Mouse (Mus musculus) liver, embryonic 13.5 days (tissue): ENCODE results near the gene Zfp26. TPM values are rescaled to one million over a fixed set of nuclear protein-coding genes. Genes with fewer than 3 reads are reported as not detected.

ENCODE experiments used
- ATAC-seq: fragments of 200-750 bp; cut with Nextera tagmentation; 2 replicates; pipeline ENCODE4 v1.8.0; 2017; ENCODE audit warnings: low read depth, mild to moderate bottlenecking, moderate number of reproducible peaks, moderate library complexity
- DNase-seq: peaks from one replicate; pipeline ENCODE4 v3.0.0; 2022
- H3K27ac ChIP-seq: fragments of 300-500 bp; sonication (generic); 2 replicates; pipeline ENCODE4 v1.5.1; 2015; ENCODE audit warnings: moderate library complexity, mild to moderate bottlenecking, inconsistent platforms
- H3K27me3 ChIP-seq: fragments of 300-500 bp; sonication (generic); 2 replicates; pipeline ENCODE4 v1.6.1; 2015; ENCODE audit warnings: mild to moderate bottlenecking, inconsistent platforms
- H3K36me3 ChIP-seq: fragments of 300-500 bp; sonication (generic); 2 replicates; pipeline ENCODE4 v1.6.1; 2015; ENCODE audit warnings: mild to moderate bottlenecking, inconsistent platforms
- H3K4me1 ChIP-seq: fragments of 300-500 bp; sonication (generic); replicated peaks from 2 replicates; pipeline ENCODE4 v1.6.1; 2015; ENCODE audit warnings: inconsistent platforms
- H3K4me2 ChIP-seq: fragments of 300-500 bp; sonication (generic); 2 replicates; pipeline ENCODE4 v1.6.1; 2015; ENCODE audit warnings: inconsistent platforms, mild to moderate bottlenecking, moderate library complexity
- H3K4me3 ChIP-seq: fragments of 300-500 bp; sonication (generic); replicated peaks from 2 replicates; pipeline ENCODE4 v1.5.1; 2015; ENCODE audit warnings: mild to moderate bottlenecking, inconsistent platforms
- H3K9ac ChIP-seq: fragments of 300-500 bp; sonication (generic); 2 replicates; pipeline ENCODE4 v1.6.1; 2015; ENCODE audit warnings: mild to moderate bottlenecking, inconsistent platforms
- H3K9me3 ChIP-seq: fragments of 300-500 bp; sonication (generic); replicated peaks from 2 replicates; pipeline ENCODE4 v1.6.1; 2016; ENCODE audit warnings: inconsistent platforms
- whole genome bisulfite sequencing: fragments of 180-500 bp; shearing (Covaris S2); methylation state at CpG from one replicate; pipeline ENCODE4 v1.1.7; 2015; ENCODE audit not compliant: insufficient replicate concordance; 5-methylcytosine and 5-hydroxymethylcytosine counted together
- polyA plus RNA-seq: library from polyadenylated mRNA; unstranded; fragments of >200 nt; fragmentation: Nextera tagmentation; extraction: Ambion mirVana; gene quantifications from 2 replicates; pipeline ENCODE4 v1.2.1, GENCODE M21; 2015

Gene Zfp26
- 4.4 and 5.4 TPM in 2 replicates for polyA plus RNA-seq

DNA sequence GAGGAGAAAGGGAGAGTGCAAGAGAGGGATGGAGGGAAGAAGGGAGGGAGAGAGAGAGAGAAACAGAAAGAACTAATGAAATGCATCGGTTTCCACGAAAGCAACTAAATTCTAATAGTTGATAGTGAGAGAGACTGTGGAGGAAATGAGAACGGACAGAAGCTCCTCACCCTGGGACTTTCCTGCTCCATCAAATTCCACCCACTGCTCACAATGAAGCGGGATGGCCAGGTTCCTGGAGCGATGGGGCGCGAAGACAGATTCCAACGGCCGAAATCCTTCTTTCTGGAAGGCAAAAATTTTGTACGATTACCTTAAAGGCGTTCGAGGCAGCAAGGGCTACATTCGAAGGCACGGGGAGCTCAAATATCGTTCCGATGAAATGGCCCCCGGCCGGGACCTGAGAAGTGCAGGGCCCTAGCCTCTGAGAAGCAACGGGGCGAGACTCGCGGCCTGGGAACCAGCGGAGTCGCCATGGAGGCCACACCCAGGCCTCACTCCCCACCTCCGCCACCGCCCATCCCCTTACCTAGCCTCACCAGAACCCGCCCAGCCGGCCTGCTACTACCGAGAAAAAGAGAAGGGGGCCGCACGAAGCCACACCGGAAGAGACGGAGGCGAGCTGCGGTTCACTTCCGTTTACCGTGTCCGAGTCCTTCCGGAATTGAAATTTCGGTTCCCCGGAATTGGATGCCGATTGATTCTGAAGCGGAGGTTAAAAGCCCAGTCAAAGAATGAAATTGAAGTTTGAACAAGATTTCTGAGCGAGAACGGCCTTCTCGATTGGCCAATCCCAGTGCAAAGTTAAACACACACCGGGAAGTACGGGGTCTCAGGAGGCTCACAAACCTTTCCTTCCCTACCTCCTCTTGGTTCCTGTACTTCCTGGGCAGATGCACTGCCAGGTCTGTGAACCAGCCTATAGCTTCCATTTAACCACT lies at the start of gene Zfp26:
Gene Zfp26 (minus strand): TSS at position 786 of the 941 bp plus-strand sequence.
- H3K4me3 ChIP-seq, result peak within 1 kb of the TSS; percentile 72
- peaks cover 18% of the 10 kb centered on the region for H3K4me1 ChIP-seq
- H3K27me3 ChIP-seq, result 0 out of 2 replicates have a peak, but pooled peaks cover 3% of the 10 kb centered on the region
- no peaks in the 10 kb centered on the region for H3K9me3 ChIP-seq
- H3K9ac ChIP-seq, result peak within 1 kb of the TSS; percentile 80
- peak within 1 kb of the TSS; percentile 71 for H3K27ac ChIP-seq
- peaks cover 12% of the 10 kb centered on the region for H3K36me3 ChIP-seq
- H3K4me2 ChIP-seq, result peak within 1 kb of the TSS; percentile 78
- WGBS, result under 1% methylated on average over 48 of the region's 48 CpGs
- DNase-seq (peak; percentile 73), ATAC-seq (peak; percentile 96)

DNA sequence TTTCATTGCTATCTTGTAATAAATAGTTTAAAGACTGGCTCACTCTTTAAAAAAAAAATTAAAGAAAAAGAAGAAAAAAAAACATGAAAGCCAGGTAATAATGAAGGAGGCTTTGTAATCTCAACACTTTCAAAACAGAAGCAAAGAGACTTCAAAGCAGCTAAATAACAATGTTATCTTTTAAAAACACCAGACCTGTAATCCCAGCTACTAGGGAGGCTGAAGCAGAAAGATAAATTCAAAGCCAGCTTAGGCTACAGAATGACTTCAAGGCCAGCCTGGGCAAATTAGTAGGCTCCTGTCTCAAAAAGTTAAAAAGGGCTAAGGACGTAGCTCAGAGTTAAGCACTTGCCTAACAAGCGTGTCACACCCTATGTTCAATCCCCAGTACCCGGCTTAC lies 49.7 kb upstream of the Zfp26 start:
- H3K27ac ChIP-seq, result no peak overlapping the region
- H3K4me3 ChIP-seq, result no peak overlapping the region
- H3K9ac ChIP-seq, result no peak overlapping the region
- H3K4me2 ChIP-seq, result no peak overlapping the region
- H3K9me3 ChIP-seq, result no peaks in the 10 kb centered on the region
- H3K4me1 ChIP-seq, result peaks cover 51% of the 10 kb centered on the region
- H3K27me3 ChIP-seq, result no peaks in the 10 kb centered on the region
- DNase-seq (no peak), ATAC-seq (peak; percentile 30; the same call in 1 of the 2 replicates)
- peaks cover 59% of the 10 kb centered on the region for H3K36me3 ChIP-seq
- WGBS, result 46% methylated on average over 3 of the region's 3 CpGs

DNA sequence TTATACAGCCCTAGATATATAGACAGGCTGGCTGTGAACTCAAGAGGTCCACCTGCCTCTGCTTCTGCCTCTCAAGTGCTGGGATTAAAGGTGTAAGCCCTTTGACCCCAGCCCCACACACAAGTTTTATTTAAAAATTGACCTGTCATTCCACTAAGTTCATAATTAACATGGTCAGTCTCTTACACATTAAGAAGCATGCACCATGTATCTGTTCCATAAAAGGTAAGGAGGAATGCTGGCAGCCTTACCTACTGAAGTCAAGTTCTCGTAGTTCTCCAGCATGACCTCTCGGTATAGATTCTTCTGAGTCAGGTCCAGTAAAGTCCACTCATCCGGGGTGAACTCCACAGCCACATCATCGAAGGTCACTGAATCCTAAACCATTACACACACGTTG lies 44.8 kb upstream of the Zfp26 start:
- no peak for ATAC-seq
- no peaks in the 10 kb centered on the region for H3K9me3 ChIP-seq
- no peak for DNase-seq
- 88% methylated on average over 5 of the region's 5 CpGs for WGBS
- H3K27me3 ChIP-seq, result no peaks in the 10 kb centered on the region
- no peak overlapping the region for H3K27ac ChIP-seq
- no peak overlapping the region for H3K4me3 ChIP-seq
- H3K9ac ChIP-seq, result no peak overlapping the region
- peaks cover 76% of the 10 kb centered on the region for H3K36me3 ChIP-seq
- H3K4me1 ChIP-seq, result peaks cover 2% of the 10 kb centered on the region
- H3K4me2 ChIP-seq, result no peak overlapping the region

DNA sequence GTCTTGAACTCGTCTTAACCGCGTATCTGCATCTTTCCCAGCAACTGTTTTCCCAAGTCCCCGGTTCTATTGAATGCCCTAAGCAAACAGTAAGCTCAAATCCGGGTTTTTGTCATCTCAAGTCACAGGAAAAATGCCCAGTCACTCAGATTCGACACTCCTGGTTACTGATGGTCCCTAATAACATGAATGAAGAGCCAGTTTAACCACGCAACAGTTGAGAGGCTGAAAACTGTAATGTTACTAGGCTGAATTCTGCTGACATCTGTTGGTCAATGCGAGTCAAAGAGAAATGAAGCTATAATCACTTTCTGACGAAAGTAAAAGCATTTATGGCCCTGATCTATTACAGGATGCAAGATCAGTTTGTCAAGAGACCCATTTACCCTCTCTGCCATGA lies 33.3 kb upstream of the Zfp26 start:
- no peaks in the 10 kb centered on the region for H3K9me3 ChIP-seq
- WGBS, result 6% methylated on average over 9 of the region's 9 CpGs
- peaks cover 34% of the 10 kb centered on the region for H3K4me1 ChIP-seq
- H3K9ac ChIP-seq, result peak overlapping the region; percentile 81
- peak overlapping the region; percentile 82 for H3K4me2 ChIP-seq
- peaks cover 25% of the 10 kb centered on the region for H3K36me3 ChIP-seq
- ATAC-seq (no peak), DNase-seq (no peak)
- H3K4me3 ChIP-seq, result peak overlapping the region; percentile 75
- H3K27ac ChIP-seq, result peak overlapping the region; percentile 98
- H3K27me3 ChIP-seq, result no peaks in the 10 kb centered on the region

DNA sequence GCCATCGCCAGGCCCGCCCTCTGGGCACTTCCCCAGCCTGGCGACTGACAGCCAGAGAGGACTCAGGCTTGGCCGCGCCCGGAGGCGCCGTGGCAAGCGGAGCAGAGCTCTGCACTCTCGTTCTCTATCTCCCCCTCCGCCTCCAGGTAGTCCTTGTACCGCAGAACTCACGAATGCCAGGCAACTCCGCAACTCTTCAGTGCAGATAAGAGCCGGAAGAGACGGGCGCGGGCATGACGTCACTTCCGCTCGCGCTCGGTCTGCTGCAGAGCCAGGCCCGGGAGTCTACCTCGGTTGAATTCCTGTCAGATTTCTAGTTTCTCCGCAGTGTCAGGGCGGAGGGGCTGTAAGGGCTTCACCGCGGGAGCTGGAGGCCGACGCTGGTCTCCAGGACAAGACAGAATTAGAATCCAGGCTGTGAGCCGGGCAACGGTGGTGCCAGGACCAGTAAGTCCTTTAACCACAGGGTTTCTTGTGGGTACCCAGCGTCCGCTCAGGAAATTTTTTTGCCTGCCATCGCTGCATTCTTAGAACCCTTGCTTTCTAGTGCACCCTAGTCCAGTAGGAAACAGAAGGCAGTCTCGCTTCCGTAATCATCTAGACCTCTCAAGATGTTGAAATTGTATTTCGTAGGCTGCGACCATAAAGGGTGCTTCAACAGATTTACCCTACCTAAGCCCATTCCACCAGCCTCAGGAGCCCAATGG lies 32.7 kb upstream of the Zfp26 start, which contains the start of gene Zfp426:
Gene Zfp426 (minus strand): TSS at position 220 of the 707 bp plus-strand sequence.
- Histone ChIP-seq H3K9me3 (no peaks in the 10 kb centered on the region), H3K36me3 (peaks cover 19% of the 10 kb centered on the region), H3K4me2 (peak within 1 kb of the TSS; percentile 82), H3K9ac (peak within 1 kb of the TSS; percentile 81), H3K4me1 (peaks cover 34% of the 10 kb centered on the region), H3K27ac (peak within 1 kb of the TSS; percentile 98), H3K27me3 (no peaks in the 10 kb centered on the region), H3K4me3 (peak within 1 kb of the TSS; percentile 75)
- DNase-seq (peak; percentile 83), ATAC-seq (peak; percentile 95)
- WGBS, result under 1% methylated on average over 40 of the region's 40 CpGs

DNA sequence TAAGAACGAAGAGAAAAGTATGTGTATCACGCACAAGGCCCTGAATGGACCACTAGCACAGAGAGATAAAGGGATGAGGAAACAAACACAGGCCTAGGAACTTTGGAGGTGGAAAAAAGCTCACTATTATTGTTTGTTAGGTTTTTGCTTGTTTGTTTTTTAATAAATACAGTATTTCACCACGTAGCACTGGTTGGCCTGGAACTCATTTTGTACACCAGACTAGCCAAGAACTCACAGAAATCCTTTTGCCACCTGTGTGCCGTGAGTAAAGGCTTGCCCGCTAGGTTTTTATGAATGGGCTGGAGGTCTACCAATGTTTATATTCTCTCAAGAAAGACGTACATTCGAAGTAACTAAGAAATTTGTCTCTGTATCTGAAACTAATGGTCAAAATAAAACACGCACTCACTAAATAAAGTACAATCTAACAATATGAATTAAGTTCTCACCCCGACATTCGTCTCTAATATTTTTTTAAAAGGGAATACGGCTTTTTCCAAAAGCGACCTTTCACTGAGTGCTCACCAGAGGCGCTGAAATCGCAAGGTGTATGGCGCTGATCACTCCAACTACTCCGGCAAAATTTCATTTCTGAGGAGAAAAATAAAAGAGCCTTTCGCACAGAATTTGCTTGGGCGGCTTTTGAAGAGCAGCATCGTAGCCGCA lies 32.0 kb upstream of the Zfp26 start:
- WGBS, result 5% methylated on average over 20 of the region's 20 CpGs
- no peak for ATAC-seq

DNA sequence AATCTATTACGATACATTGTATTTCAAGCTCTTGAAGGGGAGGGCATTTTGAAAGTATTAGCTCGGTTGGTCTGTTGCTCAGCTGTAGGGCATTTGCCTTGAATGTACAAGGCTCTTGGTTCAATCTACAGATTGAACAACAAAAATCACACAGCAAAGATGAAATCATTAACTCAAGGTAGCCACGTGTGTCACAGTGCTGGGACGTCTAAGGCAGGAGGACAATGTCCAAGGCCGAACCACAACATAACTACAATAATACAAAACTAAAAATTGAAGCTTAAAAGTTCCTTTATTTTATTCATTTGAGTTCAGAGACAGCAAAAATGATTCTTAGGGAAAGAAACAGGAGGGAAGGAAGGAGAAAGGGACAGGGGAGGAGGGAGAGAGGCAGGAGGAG lies 29.6 kb upstream of the Zfp26 start:
- Histone ChIP-seq H3K27ac (no peak overlapping the region), H3K4me1 (peaks cover 34% of the 10 kb centered on the region), H3K9me3 (no peaks in the 10 kb centered on the region), H3K4me3 (no peak overlapping the region), H3K27me3 (no peaks in the 10 kb centered on the region), H3K9ac (no peak overlapping the region), H3K4me2 (no peak overlapping the region), H3K36me3 (peaks cover 25% of the 10 kb centered on the region)
- WGBS, result 78% methylated on average over 5 of the region's 5 CpGs
- no peak for ATAC-seq
- no peak for DNase-seq

More for the DNA sequence above, 32.0 kb upstream of the Zfp26 start:
- Histone ChIP-seq H3K36me3 (peaks cover 13% of the 10 kb centered on the region), H3K4me3 (peak overlapping the region; percentile 75), H3K9ac (peak overlapping the region; percentile 81), H3K4me1 (peaks cover 34% of the 10 kb centered on the region), H3K9me3 (no peaks in the 10 kb centered on the region), H3K4me2 (peak overlapping the region; percentile 82), H3K27ac (peak overlapping the region; percentile 98), H3K27me3 (no peaks in the 10 kb centered on the region)
- no peak for DNase-seq

DNA sequence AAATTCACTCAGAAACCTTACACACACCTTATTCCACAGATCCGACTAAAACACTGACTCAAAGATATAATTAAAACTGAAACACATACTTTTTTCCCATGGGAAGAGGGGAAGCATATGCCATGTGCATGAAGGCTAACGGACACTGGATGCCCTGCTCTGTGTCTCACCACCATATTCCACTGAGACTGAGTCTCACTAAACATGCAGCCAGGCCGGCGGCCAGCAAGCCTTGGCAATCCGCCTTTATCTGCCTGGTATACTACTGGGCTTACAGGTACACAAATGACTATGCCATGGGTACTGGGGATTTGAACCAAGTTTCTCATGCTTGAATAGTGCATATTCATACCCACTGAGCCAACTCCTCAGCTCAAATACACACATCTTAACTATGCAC lies 19.4 kb upstream of the Zfp26 start:
- Histone ChIP-seq H3K27ac (no peak overlapping the region), H3K9me3 (no peaks in the 10 kb centered on the region), H3K4me3 (no peak overlapping the region), H3K36me3 (peaks cover 41% of the 10 kb centered on the region), H3K27me3 (no peaks in the 10 kb centered on the region), H3K4me1 (peaks cover 10% of the 10 kb centered on the region; the same call in 1 of the 2 replicates), H3K9ac (no peak overlapping the region), H3K4me2 (no peak overlapping the region)
- ATAC-seq (no peak), DNase-seq (no peak)
- 81% methylated on average over 5 of the region's 5 CpGs for WGBS

DNA sequence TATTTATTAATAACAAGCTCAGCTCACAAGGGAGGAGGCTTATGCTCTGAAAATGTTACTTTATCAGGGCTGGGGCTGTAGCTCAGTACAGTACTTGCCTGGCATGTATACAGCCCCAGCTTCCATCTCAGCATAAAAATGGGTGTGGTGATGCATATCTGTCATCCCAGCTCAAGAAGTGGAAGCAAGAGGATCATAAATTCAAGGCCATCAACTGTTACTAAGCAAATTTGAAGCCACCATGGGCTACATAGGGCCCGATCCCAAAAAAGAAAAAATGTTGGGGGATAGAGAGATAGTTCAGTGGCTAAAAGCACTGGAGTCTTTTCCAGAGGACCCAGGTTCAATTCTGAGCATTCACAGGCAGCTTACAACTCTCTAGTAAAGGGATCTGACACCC lies 16.7 kb upstream of the Zfp26 start:
- WGBS, result 85% methylated on average over 1 of the region's 1 CpGs
- peaks cover 10% of the 10 kb centered on the region; the same call in 1 of the 2 replicates for H3K4me1 ChIP-seq
- H3K9me3 ChIP-seq, result no peaks in the 10 kb centered on the region
- H3K36me3 ChIP-seq, result peaks cover 51% of the 10 kb centered on the region
- no peak overlapping the region for H3K27ac ChIP-seq
- H3K9ac ChIP-seq, result no peak overlapping the region
- DNase-seq, result no peak
- H3K4me3 ChIP-seq, result no peak overlapping the region
- no peak overlapping the region for H3K4me2 ChIP-seq
- no peak for ATAC-seq
- no peaks in the 10 kb centered on the region for H3K27me3 ChIP-seq

DNA sequence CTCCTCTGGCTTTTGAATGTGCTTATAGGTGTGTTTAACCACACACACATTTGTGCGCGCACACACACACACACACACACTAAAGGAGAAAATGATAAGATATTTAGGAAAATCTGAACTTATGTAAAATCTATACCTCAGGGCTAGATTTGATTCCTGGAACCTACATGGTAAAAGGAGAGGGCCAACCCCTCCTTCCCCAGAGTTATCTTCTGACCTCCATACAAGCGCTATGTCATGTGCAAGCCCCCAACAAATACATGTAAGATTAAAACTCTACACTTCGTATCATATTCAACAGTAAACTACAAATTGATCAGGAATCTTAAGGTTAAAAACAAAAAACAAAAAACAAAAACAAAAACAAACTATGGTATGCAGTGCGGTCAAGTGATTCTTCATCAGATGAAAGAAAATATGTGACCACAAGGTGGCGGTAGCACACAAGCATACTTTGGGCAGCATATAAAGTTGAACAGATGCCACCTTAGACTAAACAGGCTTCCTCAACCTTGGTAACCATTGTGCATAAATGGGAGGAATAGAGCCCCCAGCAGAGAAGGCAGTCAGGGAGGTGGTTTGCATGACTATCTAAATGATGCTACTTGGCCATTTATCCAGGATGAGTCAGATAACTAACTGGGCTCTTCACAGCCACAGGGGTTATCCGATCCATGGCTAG lies 6.9 kb upstream of the Zfp26 start:
- no peak overlapping the region for H3K4me3 ChIP-seq
- 0 out of 2 replicates have a peak, but pooled peaks cover 6% of the 10 kb centered on the region for H3K27me3 ChIP-seq
- H3K4me1 ChIP-seq, result no peaks in the 10 kb centered on the region
- H3K27ac ChIP-seq, result no peak overlapping the region
- no peak overlapping the region for H3K4me2 ChIP-seq
- WGBS, result 50% methylated on average over 7 of the region's 7 CpGs
- ATAC-seq (peak; percentile 60; the same call in 1 of the 2 replicates), DNase-seq (peak; percentile 34)
- peaks cover 9% of the 10 kb centered on the region; the same call in 1 of the 2 replicates for H3K9me3 ChIP-seq
- H3K36me3 ChIP-seq, result peaks cover 33% of the 10 kb centered on the region
- no peak overlapping the region for H3K9ac ChIP-seq
